Mouse (Mus musculus) MEL-GATA-1-ER (cell line): ENCODE measurements at regions not wholly inside any gene's neighbourhood (a gene's known extent, or its start where the extent isn't known, plus 50 kb on each side); places are given as distances from the start of the nearest gene placed in this dataset.

ENCODE experiments used
- DNase-seq: peaks from one replicate; pipeline ENCODE4 v3.0.0-alpha.2; 2012; ENCODE audit warnings: low read depth; ENCODE audit errors: extremely low read depth

DNA sequence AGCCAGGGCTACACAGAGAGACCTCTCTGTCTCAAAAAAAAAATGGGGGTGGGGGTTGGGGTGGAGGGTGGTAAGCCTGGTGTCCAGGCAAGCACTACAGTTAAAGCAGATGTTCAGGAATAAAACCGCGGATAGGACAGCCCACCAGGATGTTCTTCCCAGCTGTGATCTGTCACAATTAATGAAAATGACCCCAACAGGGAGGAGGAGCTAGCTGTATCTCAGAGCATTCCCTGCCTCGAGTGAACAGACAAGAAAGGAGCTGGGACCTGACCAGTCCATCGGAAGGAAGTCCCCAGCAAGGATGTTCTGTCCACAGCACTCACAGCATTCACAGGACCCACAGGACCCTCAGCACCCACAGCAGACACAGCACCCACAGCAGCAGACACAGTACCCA, 80.4 kb downstream of the Utp6 start:
- no peak for DNase-seq

DNA sequence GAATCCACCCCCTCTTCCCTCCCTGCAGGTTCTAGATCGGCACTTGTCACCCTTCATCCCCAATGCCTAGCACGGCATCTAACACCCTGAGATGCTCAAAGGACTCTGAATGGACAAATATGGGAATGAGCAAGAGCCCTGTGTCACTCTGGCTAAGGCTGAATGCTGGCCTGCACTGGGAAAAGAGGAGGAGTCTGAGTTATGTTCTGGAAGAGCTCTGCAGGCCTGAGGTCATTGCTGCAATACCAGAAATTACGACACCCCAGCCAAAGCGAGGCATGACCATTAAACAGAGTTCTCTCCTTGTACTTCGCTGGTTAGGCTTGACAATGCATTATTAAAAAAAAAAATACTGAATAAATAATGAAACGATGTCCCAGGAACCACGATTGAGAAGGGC, 84.1 kb downstream of the Utp6 start:
- no peak for DNase-seq

DNA sequence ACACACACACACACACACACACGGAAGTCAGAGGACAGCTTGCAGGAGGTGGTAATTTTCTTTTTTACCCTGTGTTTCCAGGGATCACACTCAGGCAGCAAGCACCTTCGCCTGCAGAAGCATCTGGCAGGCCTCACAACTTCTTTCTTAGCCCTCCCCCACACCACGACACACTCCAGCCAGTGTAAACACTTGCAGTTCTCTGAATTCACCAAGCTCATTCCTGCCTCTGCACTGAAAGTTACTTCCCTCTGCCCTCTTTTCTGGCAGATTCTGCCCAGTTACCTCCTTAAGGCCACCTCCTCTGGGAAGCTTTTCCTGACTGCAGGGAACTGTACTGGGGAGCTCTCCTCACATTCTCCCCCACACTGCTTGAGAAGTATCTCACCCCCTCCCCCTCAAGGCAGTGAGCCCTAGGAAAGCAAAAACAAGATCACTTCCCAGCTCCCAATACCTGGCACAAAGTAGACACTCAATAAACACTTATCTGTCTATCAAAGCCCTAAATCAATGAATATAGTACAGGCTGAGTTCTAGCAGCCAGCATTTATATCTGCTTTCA, 84.9 kb downstream of the Utp6 start:
- DNase-seq: no peak

DNA sequence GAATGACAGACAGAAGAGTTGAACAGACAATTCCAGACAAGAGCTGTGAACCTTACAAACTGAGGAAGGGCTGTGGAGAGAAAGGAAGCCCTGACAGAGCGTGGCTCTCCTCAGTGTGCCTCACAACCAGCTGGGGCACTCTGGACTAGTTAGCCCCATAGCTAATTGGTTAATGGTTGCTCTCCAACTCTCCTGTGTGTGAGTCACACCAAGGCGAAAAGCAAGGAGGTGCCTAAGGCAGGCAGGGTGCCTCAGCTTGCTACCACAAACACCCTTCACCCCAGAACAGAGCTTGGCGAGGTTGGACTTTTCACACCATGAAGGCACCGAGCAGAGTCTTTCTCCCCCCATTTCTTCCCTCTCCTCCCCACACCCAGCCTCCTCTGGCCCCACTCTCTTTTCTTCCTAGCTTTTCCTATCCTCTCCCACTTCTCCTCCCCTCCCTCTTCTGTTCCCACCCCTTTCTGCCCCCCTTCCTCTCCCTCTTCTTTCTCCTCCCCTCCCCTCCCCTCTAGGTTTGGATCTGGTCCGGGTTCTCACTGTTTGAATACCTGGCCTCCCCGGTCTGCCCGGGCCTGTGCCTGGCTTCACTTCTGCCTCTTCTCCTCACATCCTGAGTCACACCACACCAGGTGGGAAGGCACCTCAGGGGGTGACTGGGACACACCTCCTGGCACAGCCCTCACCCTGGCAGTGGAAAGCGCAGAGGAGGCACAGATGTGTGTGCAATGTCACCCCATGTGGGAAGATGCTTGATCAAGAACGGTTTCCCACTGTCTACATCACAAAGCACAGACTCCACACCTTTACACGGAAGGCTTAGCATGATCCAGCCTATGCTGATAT, 90.2 kb downstream of the Utp6 start:
- DNase-seq: no peak

DNA sequence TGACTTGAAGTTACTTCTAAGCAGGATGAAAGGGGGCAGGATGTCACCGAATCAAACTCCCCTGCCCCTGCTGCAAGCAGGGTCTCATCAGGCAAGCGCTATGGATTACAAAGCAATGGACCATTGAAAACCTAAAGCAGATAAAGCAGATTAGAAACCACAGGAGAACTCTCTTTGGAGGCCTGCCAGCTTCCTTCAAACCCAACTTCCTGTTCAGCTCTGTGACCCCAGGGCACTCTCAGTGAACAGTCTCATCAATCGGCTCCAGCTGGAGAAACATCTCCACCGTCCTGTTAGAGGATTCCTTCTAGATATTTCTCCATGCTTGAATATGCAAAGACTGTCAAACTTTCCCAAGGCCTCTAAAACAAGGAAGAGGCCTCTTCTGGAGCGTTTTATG, 92.0 kb downstream of the Utp6 start:
- peak; percentile 55 for DNase-seq

DNA sequence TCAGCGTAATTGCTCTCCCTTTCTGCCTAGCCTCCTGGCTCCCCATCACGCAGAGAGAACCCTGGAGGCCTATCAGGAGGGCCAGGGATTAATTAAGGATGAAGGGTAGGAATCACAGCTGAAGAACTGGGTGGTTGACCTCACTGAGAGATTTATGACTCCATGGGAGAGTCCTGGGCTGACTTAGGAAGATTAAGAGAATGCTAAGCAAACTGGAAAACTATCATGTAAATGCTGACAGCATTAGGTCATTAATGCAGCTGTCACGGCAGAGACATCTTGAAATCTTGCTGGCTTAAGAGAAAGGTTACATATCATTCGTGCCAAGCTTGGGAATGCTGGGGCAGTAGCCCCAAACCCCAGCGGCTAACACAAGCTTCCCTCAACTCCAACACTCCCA, 93.2 kb downstream of the Utp6 start:
- no peak for DNase-seq

DNA sequence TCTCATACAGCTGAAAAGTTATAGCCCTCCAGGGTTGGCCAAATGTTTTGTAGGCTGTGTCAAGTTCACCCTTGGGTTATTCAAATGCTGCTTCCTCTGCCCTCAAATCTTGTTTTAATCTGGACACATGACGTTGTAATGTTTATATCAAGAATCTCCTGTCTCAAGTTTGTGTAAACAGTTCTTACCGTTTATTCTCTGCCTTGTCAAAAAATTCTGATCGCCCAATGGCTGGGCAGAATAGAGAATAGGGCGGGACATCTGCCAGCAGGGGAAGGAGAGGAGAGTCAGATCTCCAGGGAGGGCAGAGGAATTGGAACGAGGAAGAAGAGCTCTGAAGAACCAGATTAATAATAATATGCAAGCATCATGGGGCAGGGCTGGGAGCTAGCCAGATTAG, 97.4 kb downstream of the Utp6 start:
- no peak for DNase-seq

DNA sequence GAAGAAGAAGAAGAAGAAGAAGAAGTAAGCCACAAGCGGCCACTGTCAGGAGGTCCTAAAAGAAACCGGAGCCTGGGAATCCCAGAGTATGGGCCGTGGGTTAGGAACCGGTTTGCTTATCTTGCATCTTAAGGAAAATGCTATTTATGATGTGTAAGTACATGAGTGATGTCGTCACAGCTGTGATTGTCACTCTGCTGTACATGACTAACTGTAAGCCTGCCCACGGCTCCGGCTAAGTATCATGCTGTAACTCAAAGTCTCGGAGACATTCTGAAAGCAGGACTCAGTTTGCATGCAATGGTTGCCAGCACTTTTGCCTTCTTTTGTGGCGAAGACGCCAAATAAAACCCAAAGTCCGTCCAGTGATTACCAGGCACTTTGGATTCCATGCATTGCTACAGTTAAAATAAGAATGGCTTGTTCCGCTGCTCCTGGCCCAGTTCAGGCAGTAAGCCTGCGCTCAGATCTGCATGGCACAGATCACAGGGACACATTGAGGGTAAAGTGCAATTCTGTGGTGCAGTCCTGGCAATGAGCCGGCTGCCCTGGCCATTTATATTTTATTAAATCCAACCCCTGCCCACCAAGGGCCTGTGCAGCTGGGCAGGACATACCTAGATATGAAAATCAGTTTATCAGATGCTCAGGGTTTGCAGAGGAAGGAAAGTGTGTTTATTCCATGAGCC, 98.6 kb downstream of the Utp6 start:
- DNase-seq: no peak

DNA sequence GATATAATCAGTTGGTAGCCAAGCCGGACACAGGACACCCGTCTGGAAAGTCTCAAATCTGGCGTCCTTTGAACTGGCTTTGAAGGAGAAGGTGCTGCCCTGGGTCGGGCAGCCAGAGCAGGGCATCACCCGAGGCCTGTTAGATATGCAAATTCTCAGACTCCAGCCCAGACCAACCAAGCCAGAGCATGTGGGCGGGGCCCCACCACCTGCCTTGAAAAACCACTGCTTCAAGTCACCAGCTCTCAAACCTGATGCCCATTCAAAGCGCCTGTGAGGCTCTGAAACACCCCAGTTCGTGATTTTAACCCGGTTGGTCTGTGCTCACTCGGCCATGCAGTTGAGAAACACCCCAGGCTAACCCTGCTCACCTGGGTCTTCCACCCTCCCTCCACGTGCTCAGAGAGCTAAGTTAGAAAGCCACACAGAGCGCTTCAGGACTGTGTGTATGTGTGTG, 101.6 kb downstream of the Utp6 start:
- DNase-seq: no peak

DNA sequence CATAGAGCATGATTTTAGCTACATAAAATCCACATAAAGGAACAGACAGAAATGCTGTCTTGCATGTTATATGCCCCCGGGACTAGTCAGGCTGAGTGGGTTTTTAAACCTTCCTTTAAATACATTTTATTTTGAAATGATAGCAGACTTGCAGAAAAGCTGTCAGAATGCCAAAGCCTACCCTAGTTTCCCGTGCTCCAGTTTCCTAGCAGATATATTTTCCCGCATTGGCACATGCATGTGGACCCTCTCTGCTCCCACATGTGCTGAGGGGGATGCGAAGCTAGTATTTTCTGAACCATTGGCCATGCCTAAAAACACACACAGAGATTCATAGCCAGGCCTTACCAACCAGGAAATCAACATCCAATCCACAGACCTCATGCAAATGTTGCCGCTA, 105.8 kb downstream of the Utp6 start:
- no peak for DNase-seq

DNA sequence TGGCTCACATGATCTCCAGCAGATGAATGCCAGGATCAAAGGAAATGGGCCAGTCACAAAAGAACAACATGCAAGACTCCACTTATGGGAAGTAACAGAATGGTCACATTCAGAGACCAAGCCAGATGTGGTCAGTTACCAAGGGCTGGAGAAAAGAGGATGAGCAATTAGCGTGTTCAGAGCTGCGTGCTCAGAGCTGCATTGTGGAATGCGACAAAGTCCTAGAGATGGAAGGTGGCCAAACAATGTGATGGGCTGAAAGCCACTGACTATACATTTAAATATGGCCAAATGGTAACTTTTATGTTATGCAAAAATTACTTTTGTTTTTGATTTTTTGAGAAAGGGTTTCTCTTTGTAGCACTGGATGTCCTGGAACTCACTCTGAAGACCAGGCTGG, 112.6 kb downstream of the Utp6 start:
- DNase-seq: no peak

DNA sequence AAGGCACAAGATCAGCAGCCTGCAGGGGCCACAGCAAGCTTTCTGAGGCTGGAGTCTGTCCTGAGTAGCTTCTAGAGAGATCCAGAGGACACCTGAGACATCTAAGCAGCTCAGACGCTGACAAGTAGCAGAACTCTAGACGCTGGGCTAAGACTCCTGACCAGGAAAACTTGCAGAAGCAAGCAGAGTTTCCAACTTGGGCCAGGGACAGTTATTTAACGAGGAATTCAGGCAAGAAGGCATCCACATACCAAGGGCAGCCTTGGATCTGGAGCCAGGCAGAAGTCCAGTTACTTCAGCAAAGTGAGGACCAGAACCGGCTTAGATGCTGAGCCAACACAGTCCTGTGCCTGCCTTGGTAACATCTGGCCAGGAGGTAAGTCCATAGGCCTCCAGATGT, 117.8 kb downstream of the Utp6 start:
- no peak for DNase-seq

DNA sequence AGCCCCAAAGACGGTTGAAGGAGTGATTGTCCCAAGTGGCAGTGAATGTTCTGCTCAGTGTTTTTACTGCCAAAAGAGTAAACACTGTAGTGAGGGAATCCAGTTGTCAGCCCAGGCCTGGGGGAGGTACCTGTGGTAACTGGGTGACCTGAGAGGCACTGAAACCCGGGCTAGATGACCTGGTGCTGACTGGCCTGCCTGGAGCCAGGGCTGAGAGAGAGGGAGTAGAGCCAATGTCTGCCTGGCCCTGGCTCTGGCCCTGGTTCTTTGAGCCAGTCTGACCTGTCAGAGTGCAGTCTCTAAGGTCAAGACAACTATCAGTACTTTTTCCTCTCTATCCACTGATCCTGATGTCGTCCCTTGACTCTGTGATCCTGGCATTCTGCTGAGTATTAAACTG, 119.2 kb downstream of the Utp6 start:
- no peak for DNase-seq

DNA sequence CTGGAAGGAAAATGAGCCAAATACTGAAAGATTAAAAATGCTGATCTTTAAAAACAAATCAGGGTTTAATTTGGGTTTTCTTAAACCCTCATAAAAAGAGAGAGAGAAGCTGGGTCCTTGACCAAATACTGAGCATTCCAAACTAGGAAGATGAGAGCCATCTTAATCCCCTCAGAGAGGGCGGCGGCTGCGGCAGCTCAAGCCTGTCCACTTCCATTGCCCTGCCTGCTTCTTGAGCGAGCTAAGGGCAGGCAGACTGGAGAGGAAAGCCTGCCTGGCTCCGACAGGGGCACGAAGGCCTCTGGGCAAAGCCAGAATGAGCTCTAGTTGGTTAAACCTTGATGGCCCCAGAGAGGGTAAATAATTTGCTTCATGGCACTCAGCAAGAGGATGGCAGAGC, 122.2 kb downstream of the Utp6 start:
- DNase-seq: no peak

DNA sequence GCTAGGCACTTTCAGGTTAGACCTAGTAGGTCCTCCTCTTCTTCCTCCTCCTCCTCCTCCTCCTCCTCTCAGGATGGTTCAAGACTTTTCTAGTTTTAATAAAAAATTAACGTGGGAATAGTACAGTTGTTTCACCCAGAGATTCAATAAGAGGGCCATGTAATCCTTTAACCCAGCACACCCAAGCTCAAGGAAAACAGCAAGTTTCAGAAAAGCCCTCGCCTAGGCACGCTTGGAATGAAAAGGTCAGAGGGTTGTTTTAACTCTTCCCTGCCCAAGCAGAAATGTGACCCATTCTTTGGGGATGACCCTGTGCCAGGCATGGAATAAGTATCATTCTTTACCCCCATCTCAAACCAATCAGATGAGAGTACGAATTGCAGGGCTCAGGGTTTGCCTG, 124.1 kb downstream of the Utp6 start:
- DNase-seq: no peak

DNA sequence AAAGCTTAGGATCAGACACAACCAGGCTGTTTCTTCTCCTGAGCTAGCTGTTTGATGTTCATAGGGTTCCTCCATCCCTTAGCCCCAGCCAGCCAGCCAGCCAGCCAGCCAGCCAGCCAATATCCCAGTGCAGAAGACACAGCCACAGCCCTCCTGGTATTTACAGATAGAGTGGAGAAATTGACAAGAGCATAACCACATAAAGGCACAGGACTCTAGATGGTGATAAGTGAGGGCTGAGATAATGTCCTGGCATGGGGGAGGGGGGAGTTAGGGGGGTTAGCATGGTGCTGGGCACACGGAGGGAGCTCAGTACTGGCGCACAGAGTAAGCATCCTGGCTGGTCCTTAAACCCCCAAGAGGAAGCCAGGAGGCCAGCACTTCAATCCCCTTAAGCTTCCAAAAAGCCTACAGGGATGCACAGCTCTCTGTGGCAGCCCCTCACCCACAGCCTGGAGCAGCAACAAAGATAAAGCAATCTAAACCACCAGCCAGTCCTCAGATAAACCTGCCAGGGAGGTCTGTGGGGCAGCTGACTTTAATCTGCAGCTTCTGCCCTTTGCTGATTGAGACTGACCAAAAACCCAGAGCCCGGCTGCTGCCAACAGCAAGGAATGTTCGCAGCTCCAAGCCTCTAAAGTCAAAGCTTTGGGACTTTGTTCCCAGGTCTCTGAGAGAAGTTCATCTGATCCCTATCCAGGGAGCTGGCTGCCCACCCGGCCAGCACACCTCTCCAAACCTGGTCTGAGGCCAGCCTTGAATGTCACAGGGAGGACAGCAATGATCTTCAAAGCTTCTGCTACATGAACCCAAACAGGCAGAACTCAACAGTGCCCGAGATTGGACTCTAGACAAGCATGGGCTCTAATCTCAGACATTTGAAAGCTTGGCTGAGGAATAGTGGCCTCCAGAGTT, 124.9 kb downstream of the Utp6 start:
- DNase-seq: peak; percentile 41

DNA sequence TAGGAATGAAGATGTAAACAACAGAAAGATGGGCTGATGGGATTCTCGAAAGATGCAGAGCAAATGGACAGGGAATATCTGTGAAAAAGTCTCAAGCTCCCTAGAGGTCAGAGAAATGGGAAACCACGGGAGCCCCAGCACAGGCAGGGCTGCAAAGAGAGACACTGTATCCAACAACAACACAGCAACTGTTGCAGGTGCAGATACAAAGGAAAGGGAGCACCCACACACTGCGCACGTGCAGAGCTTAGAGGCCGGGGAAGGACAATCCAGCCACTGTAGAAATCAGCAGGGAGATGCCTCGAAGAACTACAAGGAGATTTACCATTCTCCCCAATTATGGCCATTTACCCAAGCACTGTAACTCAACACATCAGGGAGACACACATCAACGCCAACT, 126.3 kb downstream of the Utp6 start:
- no peak for DNase-seq

DNA sequence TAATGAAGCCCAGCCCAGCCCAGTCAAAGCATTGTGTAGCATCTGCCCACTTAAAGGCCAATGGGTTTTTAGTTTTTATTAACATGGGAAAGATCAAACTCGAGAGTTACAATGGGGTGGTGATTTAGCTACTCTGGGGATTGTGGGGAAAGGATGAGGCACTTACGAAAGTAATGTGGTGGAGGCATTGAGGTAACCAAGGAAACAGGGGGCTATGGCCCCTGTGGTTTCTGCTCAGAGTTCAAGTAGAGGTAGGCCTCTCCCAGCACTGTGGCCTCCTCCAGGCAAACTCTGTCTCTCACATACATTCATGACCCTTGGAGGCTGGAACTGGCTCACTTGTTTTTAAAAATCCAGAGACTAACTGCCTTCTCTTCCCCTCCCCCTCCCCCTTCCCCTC, 128.4 kb downstream of the Utp6 start:
- no peak for DNase-seq

DNA sequence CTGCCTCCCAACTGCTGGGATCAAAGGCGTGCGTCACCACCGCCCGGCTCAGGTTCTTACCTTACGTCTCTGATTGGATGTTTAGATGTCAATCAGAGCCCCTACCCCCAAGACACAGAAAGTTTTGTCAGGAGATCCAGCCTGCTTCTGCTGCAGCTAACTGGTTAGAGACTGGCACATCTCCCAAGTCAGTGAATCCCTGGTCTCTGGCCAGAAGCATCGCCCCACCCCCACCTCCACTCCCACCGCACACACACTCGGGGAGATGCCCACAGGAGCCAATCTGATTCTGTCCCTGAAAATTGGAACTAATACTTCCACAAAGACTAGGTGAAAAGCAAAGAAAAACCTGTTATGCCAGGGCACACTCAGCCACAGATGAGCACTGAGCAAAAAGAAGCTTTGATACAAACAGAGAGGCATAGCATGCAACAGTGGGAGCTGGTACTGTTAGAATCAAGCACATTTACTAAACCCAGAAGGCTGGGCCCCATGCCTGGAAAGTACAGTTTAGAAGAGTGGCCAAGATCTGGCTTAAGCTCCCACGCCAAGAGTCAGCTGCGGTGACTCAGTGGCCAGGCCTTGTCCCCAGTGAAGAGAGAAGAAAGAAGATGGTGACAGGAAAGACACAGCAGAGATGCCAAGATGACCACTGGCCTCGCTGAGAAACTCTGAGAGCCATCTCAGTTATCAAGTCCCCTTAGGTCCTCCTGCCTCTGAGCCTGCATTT, 130.4 kb downstream of the Utp6 start:
- no peak for DNase-seq

DNA sequence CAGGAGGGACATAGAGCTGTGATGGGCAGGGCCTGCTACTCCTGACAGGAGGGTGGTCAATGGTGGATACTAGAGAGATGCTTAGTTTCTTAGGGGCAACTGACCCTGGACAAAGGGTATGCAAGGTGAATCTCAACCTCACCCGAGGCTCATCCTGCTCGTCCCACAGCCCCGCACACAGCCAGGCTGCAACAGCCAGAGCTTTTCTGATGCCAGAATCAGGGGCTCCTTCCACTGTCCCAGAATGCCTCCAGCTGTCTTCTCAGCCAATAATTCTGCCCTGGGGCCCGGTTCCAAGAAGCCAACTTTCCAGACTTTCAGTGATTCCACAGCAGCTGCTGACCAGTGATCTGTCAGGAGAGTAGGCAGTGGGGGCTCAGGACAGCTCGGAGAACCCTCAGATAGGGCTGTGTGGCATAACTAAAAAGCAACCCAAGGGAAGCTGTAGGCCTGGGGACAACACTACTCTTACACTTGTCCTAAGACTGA, 131.6 kb downstream of the Utp6 start:
- no peak for DNase-seq

DNA sequence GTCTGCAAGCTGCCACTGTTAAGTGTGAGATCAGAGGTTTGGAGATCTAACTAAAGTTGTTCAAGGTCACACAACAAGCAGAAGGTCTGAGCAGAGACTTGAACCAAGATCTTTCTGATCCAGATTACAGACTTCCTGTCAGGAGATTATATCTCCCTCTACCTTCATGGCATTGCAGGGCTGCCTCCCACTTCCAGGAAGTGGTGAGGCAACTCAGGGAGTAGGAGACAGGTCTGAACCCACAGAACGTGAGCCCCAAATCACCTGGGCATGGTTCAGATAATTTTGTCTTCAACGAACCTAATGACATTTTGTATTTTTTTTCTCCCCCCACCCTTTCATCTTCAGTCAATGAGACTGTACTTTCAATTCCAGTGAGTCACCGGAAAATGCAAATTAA, 135.2 kb downstream of the Utp6 start:
- DNase-seq: no peak
